Mouse (Mus musculus): ENCODE data around the gene Stk24. TPM values are rescaled to one million over a fixed set of nuclear protein-coding genes. Genes with fewer than 3 reads are reported as not detected.
"Not testable (repeated sequence)": the region's sequence is repeated elsewhere in the genome, so short reads cannot be mapped to it uniquely, and the experiment has no call there.

Gene Stk24
- 24.3 and 26.1 TPM in 2 replicates for polyA plus RNA-seq (2015; fragmentation: Nextera tagmentation; extraction: Ambion mirVana)

- Histone ChIP-seq H3K4me3 (peak within 1 kb of the TSS; percentile 98), H3K4me1 (peaks cover 46% of the 10 kb centered on the region), H3K27ac (peak within 1 kb of the TSS; percentile 87), H3K36me3 (ENCODE audit: poor library complexity, severe bottlenecking) (no peaks in the 10 kb centered on the region), H3K4me2 (peak within 1 kb of the TSS; percentile 93), H3K9ac (peak within 1 kb of the TSS; percentile 95), H3K27me3 (no peaks in the 10 kb centered on the region), H3K9me3 (replicated peaks) (no peaks in the 10 kb centered on the region)
- ATAC-seq: peak; percentile 48; the same call in 1 of the 2 replicates
- 6% methylated on average over 11 of the region's 11 CpGs for WGBS
Observed at GRCm38 (mm10) chr14:121379827-121380145, at the start of gene Stk24. Stk24 (minus strand) TSS chr14:121380011.

- H3K4me3 ChIP-seq: no peak overlapping the region
- H3K27ac ChIP-seq: no peak overlapping the region
- no peaks in the 10 kb centered on the region for H3K27me3 ChIP-seq
- H3K36me3 ChIP-seq (ENCODE audit: poor library complexity, severe bottlenecking): no peaks in the 10 kb centered on the region
- no peak overlapping the region for H3K9ac ChIP-seq
- no peak overlapping the region for H3K4me2 ChIP-seq
- WGBS: 96% methylated on average over 4 of the region's 4 CpGs
- no peak for ATAC-seq
- H3K4me1 ChIP-seq: no peaks in the 10 kb centered on the region
- H3K9me3 ChIP-seq (replicated peaks): peaks cover 13% of the 10 kb centered on the region
Observed at GRCm38 (mm10) chr14:121428148-121428547, 48.3 kb upstream of the Stk24 start.

- no peak overlapping the region for H3K4me3 ChIP-seq
- H3K27ac ChIP-seq: no peak overlapping the region
- no peaks in the 10 kb centered on the region for H3K4me1 ChIP-seq
- peaks cover 13% of the 10 kb centered on the region for H3K9me3 ChIP-seq (replicated peaks)
- H3K9ac ChIP-seq: no peak overlapping the region
- ATAC-seq: no peak
- no peaks in the 10 kb centered on the region for H3K27me3 ChIP-seq
- no peaks in the 10 kb centered on the region for H3K36me3 ChIP-seq (ENCODE audit: poor library complexity, severe bottlenecking)
- H3K4me2 ChIP-seq: no peak overlapping the region
Observed at GRCm38 (mm10) chr14:121426743-121427142, 46.9 kb upstream of the Stk24 start.

- Histone ChIP-seq H3K4me3 (no peak overlapping the region), H3K27ac (no peak overlapping the region), H3K4me1 (no peaks in the 10 kb centered on the region), H3K4me2 (no peak overlapping the region), H3K9me3 (replicated peaks) (peaks cover 13% of the 10 kb centered on the region), H3K9ac (no peak overlapping the region), H3K27me3 (no peaks in the 10 kb centered on the region), H3K36me3 (ENCODE audit: poor library complexity, severe bottlenecking) (no peaks in the 10 kb centered on the region)
- no peak for ATAC-seq
- 88% methylated on average over 7 of the region's 7 CpGs for WGBS
Observed at GRCm38 (mm10) chr14:121425004-121425793, 45.4 kb upstream of the Stk24 start.

GRCm38 (mm10) chr14:121423341-121423751 lies 43.5 kb upstream of the Stk24 start:
- Histone ChIP-seq H3K4me1 (no peaks in the 10 kb centered on the region), H3K27ac (no peak overlapping the region), H3K4me3 (no peak overlapping the region), H3K4me2 (no peak overlapping the region), H3K36me3 (ENCODE audit: poor library complexity, severe bottlenecking) (no peaks in the 10 kb centered on the region), H3K27me3 (no peaks in the 10 kb centered on the region), H3K9me3 (replicated peaks) (peaks cover 8% of the 10 kb centered on the region), H3K9ac (no peak overlapping the region)
- 68% methylated on average over 7 of the region's 7 CpGs for WGBS
- ATAC-seq: no peak

- H3K27ac ChIP-seq: no peak overlapping the region
- peaks cover 3% of the 10 kb centered on the region; the same call in 1 of the 2 replicates for H3K9me3 ChIP-seq (replicated peaks)
- H3K4me3 ChIP-seq: no peak overlapping the region
- no peaks in the 10 kb centered on the region for H3K27me3 ChIP-seq
- no peak overlapping the region for H3K9ac ChIP-seq
- no peaks in the 10 kb centered on the region for H3K4me1 ChIP-seq
- H3K4me2 ChIP-seq: no peak overlapping the region
- H3K36me3 ChIP-seq (ENCODE audit: poor library complexity, severe bottlenecking): no peaks in the 10 kb centered on the region
- no peak for ATAC-seq
- WGBS: 90% methylated on average over 4 of the region's 4 CpGs
Observed at GRCm38 (mm10) chr14:121422664-121423340, 43.0 kb upstream of the Stk24 start.

GRCm38 (mm10) chr14:121422000-121422399 lies 42.2 kb upstream of the Stk24 start:
- 95% methylated on average over 4 of the region's 4 CpGs for WGBS

GRCm38 (mm10) chr14:121417594-121417993 lies 37.8 kb upstream of the Stk24 start:
- H3K4me3 ChIP-seq: no peak overlapping the region
- 86% methylated on average over 5 of the region's 5 CpGs for WGBS
- H3K9me3 ChIP-seq (replicated peaks): no peaks in the 10 kb centered on the region; the same call in 1 of the 2 replicates
- ATAC-seq: no peak
- no peaks in the 10 kb centered on the region for H3K27me3 ChIP-seq
- no peaks in the 10 kb centered on the region for H3K4me1 ChIP-seq
- H3K9ac ChIP-seq: no peak overlapping the region
- H3K4me2 ChIP-seq: no peak overlapping the region
- H3K36me3 ChIP-seq (ENCODE audit: poor library complexity, severe bottlenecking): no peaks in the 10 kb centered on the region
- no peak overlapping the region for H3K27ac ChIP-seq

More at GRCm38 (mm10) chr14:121422000-121422399, 42.2 kb upstream of the Stk24 start:
- H3K27me3 ChIP-seq: no peaks in the 10 kb centered on the region
- no peak overlapping the region for H3K9ac ChIP-seq
- H3K27ac ChIP-seq: no peak overlapping the region
- no peaks in the 10 kb centered on the region; the same call in 1 of the 2 replicates for H3K9me3 ChIP-seq (replicated peaks)
- H3K4me2 ChIP-seq: no peak overlapping the region
- H3K4me3 ChIP-seq: no peak overlapping the region
- no peaks in the 10 kb centered on the region for H3K36me3 ChIP-seq (ENCODE audit: poor library complexity, severe bottlenecking)
- no peak for ATAC-seq
- no peaks in the 10 kb centered on the region for H3K4me1 ChIP-seq

- no peaks in the 10 kb centered on the region for H3K4me1 ChIP-seq
Observed at GRCm38 (mm10) chr14:121416626-121417319, 37.0 kb upstream of the Stk24 start.

GRCm38 (mm10) chr14:121414635-121415241 lies 34.9 kb upstream of the Stk24 start:
- no peak overlapping the region for H3K9ac ChIP-seq
- no peaks in the 10 kb centered on the region for H3K27me3 ChIP-seq
- H3K9me3 ChIP-seq (replicated peaks): no peaks in the 10 kb centered on the region
- no peak overlapping the region for H3K4me3 ChIP-seq
- no peaks in the 10 kb centered on the region for H3K4me1 ChIP-seq
- 92% methylated on average over 6 of the region's 6 CpGs for WGBS
- H3K27ac ChIP-seq: no peak overlapping the region
- no peak overlapping the region for H3K4me2 ChIP-seq
- no peak for ATAC-seq
- H3K36me3 ChIP-seq (ENCODE audit: poor library complexity, severe bottlenecking): no peaks in the 10 kb centered on the region

More at GRCm38 (mm10) chr14:121416626-121417319, 37.0 kb upstream of the Stk24 start:
- ATAC-seq: no peak
- Histone ChIP-seq H3K4me2 (no peak overlapping the region), H3K4me3 (no peak overlapping the region), H3K27me3 (no peaks in the 10 kb centered on the region), H3K36me3 (ENCODE audit: poor library complexity, severe bottlenecking) (no peaks in the 10 kb centered on the region), H3K9ac (no peak overlapping the region), H3K9me3 (replicated peaks) (no peaks in the 10 kb centered on the region; the same call in 1 of the 2 replicates), H3K27ac (no peak overlapping the region)
- 87% methylated on average over 11 of the region's 12 CpGs for WGBS

GRCm38 (mm10) chr14:121413726-121414125 lies 33.9 kb upstream of the Stk24 start:
- not testable (repeated sequence) for H3K4me3 ChIP-seq; H3K36me3 ChIP-seq (ENCODE audit: poor library complexity, severe bottlenecking); H3K4me1 ChIP-seq; H3K9ac ChIP-seq; H3K27ac ChIP-seq; H3K27me3 ChIP-seq; H3K9me3 ChIP-seq (replicated peaks); ATAC-seq; H3K4me2 ChIP-seq
- 90% methylated on average over 1 of the region's 1 CpGs for WGBS

- 92% methylated on average over 3 of the region's 3 CpGs for WGBS
- Histone ChIP-seq H3K4me2 (no peak overlapping the region), H3K27ac (no peak overlapping the region), H3K4me1 (no peaks in the 10 kb centered on the region), H3K9ac (no peak overlapping the region), H3K36me3 (ENCODE audit: poor library complexity, severe bottlenecking) (no peaks in the 10 kb centered on the region), H3K27me3 (no peaks in the 10 kb centered on the region), H3K9me3 (replicated peaks) (no peaks in the 10 kb centered on the region), H3K4me3 (no peak overlapping the region)
- no peak for ATAC-seq
Observed at GRCm38 (mm10) chr14:121408944-121409343, 29.1 kb upstream of the Stk24 start.

Measured in forebrain, embryonic 13.5 days (tissue).